Mouse (Mus musculus) MEL (cell line): ENCODE results near the gene Zfp949. TPM values are rescaled to one million over a fixed set of nuclear protein-coding genes. Genes with fewer than 3 reads are reported as not detected.
A peak's percentile ranks its signal among the peaks of the same experiment; 100 is the strongest.

Experiments
- DNase-seq: peaks from one replicate; pipeline ENCODE4 v3.0.0; 2011; ENCODE audit warnings: low read depth, low spot score
- H3K27ac ChIP-seq: 2 replicates; pipeline ENCODE4 v1.5.1; 2012; ENCODE audit warnings: low read depth, mild to moderate bottlenecking, control low read depth, low read length, moderate library complexity; ENCODE audit not compliant: control insufficient read depth
- H3K27me3 ChIP-seq, 2 experiments: fragments of 150-350 bp in 1 of 2; sonication (generic) in 1 of 2; 2 replicates each; pipeline ENCODE4 v1.6.1; 2012; ENCODE audit warnings: low read length in 2 of 2, mild to moderate bottlenecking in 2 of 2, improper control_type of control experiment in 1 of 2, moderate library complexity in 1 of 2; ENCODE audit not compliant: insufficient read depth in 2 of 2, control insufficient read depth in 1 of 2
- H3K36me3 ChIP-seq, 2 experiments: 2 replicates each; pipeline ENCODE4 v1.6.1; 2012 to 2014; ENCODE audit warnings: low read length in 2 of 2, improper control_type of control experiment in 1 of 2, inconsistent platforms in 1 of 2, mild to moderate bottlenecking in 1 of 2; ENCODE audit not compliant: insufficient read depth in 2 of 2, control insufficient read depth in 1 of 2
- H3K4me1 ChIP-seq, 2 experiments: fragments of 150-350 bp in 1 of 2; sonication (generic) in 1 of 2; 2 replicates each; pipeline ENCODE4 v1.6.1; 2012; ENCODE audit warnings: low read length in 2 of 2, improper control_type of control experiment in 1 of 2, mild to moderate bottlenecking in 1 of 2; ENCODE audit not compliant: insufficient read depth in 2 of 2, control insufficient read depth in 1 of 2
- H3K4me3 ChIP-seq, 2 experiments: fragments of 150-350 bp in 1 of 2; sonication (generic) in 1 of 2; 2 replicates each; pipeline ENCODE4 v1.5.1; 2012; ENCODE audit warnings: low read depth in 2 of 2, low read length in 2 of 2, mild to moderate bottlenecking in 2 of 2, moderate library complexity in 2 of 2, control low read depth in 1 of 2, improper control_type of control experiment in 1 of 2; ENCODE audit not compliant: control insufficient read depth in 1 of 2, insufficient read depth in 1 of 2
- H3K79me2 ChIP-seq: 2 replicates; pipeline ENCODE4 v1.6.1; 2012; ENCODE audit warnings: mild to moderate bottlenecking, low read length, moderate library complexity; ENCODE audit not compliant: control insufficient read depth, poor library complexity, insufficient read depth
- H3K9ac ChIP-seq: 2 replicates; pipeline ENCODE4 v1.6.1; 2012; ENCODE audit warnings: low read depth, mild to moderate bottlenecking, control low read depth, low read length, moderate library complexity; ENCODE audit not compliant: control insufficient read depth, poor library complexity, severe bottlenecking
- H3K9me3 ChIP-seq: fragments of 150-350 bp; sonication (generic); replicated peaks from 2 replicates; pipeline ENCODE4 v1.6.1; 2012; ENCODE audit warnings: mild to moderate bottlenecking, low read length, improper control_type of control experiment, moderate library complexity; ENCODE audit not compliant: insufficient read depth
- BHLHE40 ChIP-seq: IDR thresholded peaks from 2 replicates; pipeline ENCODE4 v1.6.1; 2012; ENCODE audit warnings: low read depth, mild to moderate bottlenecking, inconsistent platforms, low read length, improper control_type of control experiment, borderline replicate concordance
- CHD2 ChIP-seq: IDR thresholded peaks from 2 replicates; pipeline ENCODE4 v1.6.1; 2011; ENCODE audit warnings: low read length, improper control_type of control experiment
- CTCF ChIP-seq, 3 experiments: IDR thresholded peaks in 2 of 3; conservative IDR thresholded peaks in 1 of 3; 2 replicates each; pipeline ENCODE4 v1.5.1; 2011 to 2012; ENCODE audit warnings: low read length in 3 of 3, low read depth in 2 of 3, mild to moderate bottlenecking in 2 of 3, improper control_type of control experiment in 1 of 3, inconsistent platforms in 1 of 3, mixed read lengths in 1 of 3, moderate library complexity in 1 of 3; ENCODE audit not compliant: control insufficient read depth in 1 of 3, insufficient read depth in 1 of 3, poor library complexity in 1 of 3, severe bottlenecking in 1 of 3
- E2F4 ChIP-seq: IDR thresholded peaks from 2 replicates; pipeline ENCODE4 v1.6.1; 2011; ENCODE audit warnings: low read depth, low read length, improper control_type of control experiment, borderline replicate concordance
- ELF1 ChIP-seq: IDR thresholded peaks from 2 replicates; pipeline ENCODE4 v1.6.1; 2014; ENCODE audit warnings: low read depth, mild to moderate bottlenecking, inconsistent platforms, low read length, improper control_type of control experiment, moderate library complexity
- EP300 ChIP-seq, 2 experiments: IDR thresholded peaks; 2 replicates each; pipeline ENCODE4 v1.6.1; 2011; ENCODE audit warnings: improper control_type of control experiment in 2 of 2, low read length in 2 of 2, low read depth in 1 of 2, mild to moderate bottlenecking in 1 of 2
- ETS1 ChIP-seq: IDR thresholded peaks from 2 replicates; pipeline ENCODE4 v1.6.1; 2012; ENCODE audit warnings: low read depth, mild to moderate bottlenecking, inconsistent platforms, low read length, improper control_type of control experiment, moderate library complexity
- GATA1 ChIP-seq: IDR thresholded peaks from 2 replicates; pipeline ENCODE4 v1.6.1; 2011; ENCODE audit warnings: low read depth, low read length, improper control_type of control experiment
- JUND ChIP-seq: IDR thresholded peaks from 2 replicates; pipeline ENCODE4 v1.6.1; 2011; ENCODE audit warnings: low read depth, mild to moderate bottlenecking, improper control_type of control experiment, low read length
- KAT2A ChIP-seq: conservative IDR thresholded peaks from 2 replicates; pipeline ENCODE4 v1.6.1; 2012; ENCODE audit warnings: low read depth, low read length, improper control_type of control experiment, inconsistent platforms
- MAFK ChIP-seq: IDR thresholded peaks from 2 replicates; pipeline ENCODE4 v1.6.1; 2011; ENCODE audit warnings: low read depth, mild to moderate bottlenecking, low read length, improper control_type of control experiment, borderline replicate concordance
- MAX ChIP-seq: IDR thresholded peaks from 2 replicates; pipeline ENCODE4 v1.6.1; 2011; ENCODE audit warnings: low read length, improper control_type of control experiment
- MAZ ChIP-seq: IDR thresholded peaks from 2 replicates; pipeline ENCODE4 v1.6.1; 2012; ENCODE audit warnings: low read depth, mild to moderate bottlenecking, inconsistent platforms, low read length, improper control_type of control experiment
- MEF2A ChIP-seq: IDR thresholded peaks from 2 replicates; pipeline ENCODE4 v1.6.1; 2014; ENCODE audit warnings: low read depth, mild to moderate bottlenecking, inconsistent platforms, low read length, improper control_type of control experiment; ENCODE audit not compliant: poor library complexity, insufficient replicate concordance, severe bottlenecking; ENCODE audit errors: extremely low read depth
- MXI1 ChIP-seq: IDR thresholded peaks from 2 replicates; pipeline ENCODE4 v1.6.1; 2011; ENCODE audit warnings: mild to moderate bottlenecking, low read depth, low read length, improper control_type of control experiment
- MYC ChIP-seq: IDR thresholded peaks from 2 replicates; pipeline ENCODE4 v1.6.1; 2011; ENCODE audit warnings: low read depth, mild to moderate bottlenecking, low read length, improper control_type of control experiment, moderate library complexity
- NELFE ChIP-seq: IDR thresholded peaks from 2 replicates; pipeline ENCODE4 v1.6.1; 2011; ENCODE audit warnings: low read depth, low read length, improper control_type of control experiment
- POLR2A ChIP-seq, 2 experiments: IDR thresholded peaks; 2 replicates each; pipeline ENCODE4 v1.6.1; 2011 to 2012; ENCODE audit warnings: low read length in 2 of 2, mild to moderate bottlenecking in 2 of 2, control low read depth in 1 of 2, improper control_type of control experiment in 1 of 2, low read depth in 1 of 2, moderate library complexity in 1 of 2; ENCODE audit not compliant: control insufficient read depth in 1 of 2, insufficient read depth in 1 of 2, poor library complexity in 1 of 2
- RAD21 ChIP-seq: IDR thresholded peaks from 2 replicates; pipeline ENCODE4 v1.6.1; 2011; ENCODE audit warnings: mild to moderate bottlenecking, low read depth, low read length, improper control_type of control experiment
- RCOR1 ChIP-seq: IDR thresholded peaks from 2 replicates; pipeline ENCODE4 v1.6.1; 2012; ENCODE audit warnings: low read depth, mild to moderate bottlenecking, inconsistent platforms, low read length, improper control_type of control experiment
- SIN3A ChIP-seq: IDR thresholded peaks from 2 replicates; pipeline ENCODE4 v1.6.1; 2012; ENCODE audit warnings: low read length, improper control_type of control experiment, inconsistent platforms
- SMC3 ChIP-seq: IDR thresholded peaks from 2 replicates; pipeline ENCODE4 v1.6.1; 2011; ENCODE audit warnings: low read depth, low read length, improper control_type of control experiment
- TBP ChIP-seq: IDR thresholded peaks from 2 replicates; pipeline ENCODE4 v1.8.0; 2011; ENCODE audit warnings: low read depth, low read length, improper control_type of control experiment
- TCF12 ChIP-seq: IDR thresholded peaks from 2 replicates; pipeline ENCODE4 v1.6.1; 2014; ENCODE audit warnings: low read depth, mild to moderate bottlenecking, inconsistent platforms, low read length, improper control_type of control experiment, moderate library complexity
- USF1 ChIP-seq: IDR thresholded peaks from 2 replicates; pipeline ENCODE4 v1.6.1; 2014; ENCODE audit warnings: low read depth, mild to moderate bottlenecking, inconsistent platforms, low read length, improper control_type of control experiment, moderate library complexity
- USF2 ChIP-seq, 2 experiments: IDR thresholded peaks; 2 replicates each; pipeline ENCODE4 v1.6.1; 2011 to 2012; ENCODE audit warnings: improper control_type of control experiment in 2 of 2, low read length in 2 of 2, borderline replicate concordance in 1 of 2, inconsistent platforms in 1 of 2, low read depth in 1 of 2, mild to moderate bottlenecking in 1 of 2; ENCODE audit not compliant: insufficient read depth in 1 of 2
- ZKSCAN1 ChIP-seq: IDR thresholded peaks from 2 replicates; pipeline ENCODE4 v1.6.1; 2012; ENCODE audit warnings: low read depth, mild to moderate bottlenecking, inconsistent platforms, low read length, improper control_type of control experiment, moderate library complexity
- ZNF384 ChIP-seq: IDR thresholded peaks from 2 replicates; pipeline ENCODE4 v1.6.1; 2012; ENCODE audit warnings: low read depth, mild to moderate bottlenecking, inconsistent platforms, low read length, improper control_type of control experiment
- polyA plus RNA-seq, 2 experiments: library from polyadenylated mRNA; stranded (reverse) in 1 of 2; unstranded in 1 of 2; fragments of >175 nt in 1 of 2; fragments of >200 nt in 1 of 2; gene quantifications; 2 replicates each; pipeline versions ENCODE4 v1.2.1 to v1.2.4; 2012; ENCODE audit warnings: low replicate concordance in 2 of 2, low read depth in 1 of 2; ENCODE audit not compliant: insufficient read length in 2 of 2, insufficient read depth in 1 of 2, missing spikeins in 1 of 2
- total RNA-seq: library from RNA; depleted of rRNA; stranded (reverse); fragments of 300-350 nt; gene quantifications from 2 replicates; pipeline ENCODE4 v1.2.3, GENCODE M21; 2012

Gene Zfp949
- total and polyA plus RNA-seq, 3 experiments = 4.5 to 4.6 TPM; not detected in 1

DNA sequence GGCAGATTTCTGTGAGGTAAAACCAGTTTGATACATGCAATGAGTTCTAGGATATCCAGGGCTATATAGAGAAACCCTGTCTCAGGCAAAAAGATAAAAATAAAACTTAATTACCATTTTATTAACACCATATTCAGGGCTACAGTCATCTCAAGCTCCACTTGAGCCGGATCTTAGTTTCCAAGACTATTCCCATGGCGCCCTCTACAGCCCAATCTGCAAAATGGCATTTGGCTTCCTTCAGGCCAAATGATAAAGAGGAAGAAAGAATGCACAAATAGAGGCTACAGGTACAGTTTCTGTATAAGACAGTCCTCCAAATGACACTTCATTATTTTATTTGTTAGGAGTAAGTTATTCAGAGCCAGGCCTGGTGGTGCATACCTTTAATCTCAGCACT is 1.7 kb upstream of the Zfp949 start (continued):
- no peak for TF ChIP-seq MAFK

DNA sequence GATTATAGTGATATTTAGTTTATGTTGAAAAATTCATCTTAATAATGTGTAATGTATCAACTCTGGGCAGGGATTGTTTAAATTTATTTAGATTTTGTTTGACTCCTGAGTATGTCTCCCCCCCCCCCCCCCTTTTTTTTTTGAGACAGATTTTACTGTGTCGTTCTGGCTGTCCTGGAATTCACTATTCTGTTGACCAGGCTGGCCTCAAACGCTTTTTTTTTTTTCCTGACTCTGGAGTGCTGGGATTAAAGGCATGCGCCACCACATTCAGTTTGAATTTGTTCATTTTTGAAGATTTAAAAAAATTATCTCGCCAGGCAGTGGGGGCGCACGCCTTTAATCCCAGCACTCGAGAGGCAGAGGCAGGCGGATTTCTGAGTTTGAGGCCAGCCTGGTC is 1.2 kb upstream of the Zfp949 start:
- Histone ChIP-seq H3K4me1 (peaks cover 0 to 3% of the 10 kb centered on the region in 2 experiments; a peak in 1 of 4 replicates), H3K27ac (no peak overlapping the region), H3K79me2 (peaks cover 6% of the 10 kb centered on the region), H3K9ac (peak overlapping the region; percentile 51; the same call in 1 of the 2 replicates), H3K36me3 (peaks cover 0 to 7% of the 10 kb centered on the region in 2 experiments; a peak in 1 of 4 replicates), H3K9me3 (no peaks in the 10 kb centered on the region), H3K27me3 (no peaks in the 10 kb centered on the region), H3K4me3 (peak overlapping the region; percentile 57 to 93)
- TF ChIP-seq EP300 (IDR thresholded peaks at IDR 0.05; ENCODE audit: low read depth in 1 of 2, low read length in 2 of 2) (no peak), GATA1 (0 out of 2 replicates have a peak, but pooled peaks have one; percentile 4), ZNF384 (peak; percentile 41; the same call in 1 of the 2 replicates), TBP (no peak), SIN3A (no peak), CTCF (IDR thresholded peaks at IDR 0.05 in 2 of 3, conservative IDR thresholded peaks at IDR 0.05 in 1 of 3; ENCODE audit: control insufficient read depth in 1 of 3, insufficient read depth in 1 of 3, low read depth in 2 of 3, low read length in 3 of 3, poor library complexity in 1 of 3, severe bottlenecking in 1 of 3) (peak in 1 of 3 experiments; percentile 12; a peak in 1 of 6 replicates)
- no peak for DNase-seq

DNA sequence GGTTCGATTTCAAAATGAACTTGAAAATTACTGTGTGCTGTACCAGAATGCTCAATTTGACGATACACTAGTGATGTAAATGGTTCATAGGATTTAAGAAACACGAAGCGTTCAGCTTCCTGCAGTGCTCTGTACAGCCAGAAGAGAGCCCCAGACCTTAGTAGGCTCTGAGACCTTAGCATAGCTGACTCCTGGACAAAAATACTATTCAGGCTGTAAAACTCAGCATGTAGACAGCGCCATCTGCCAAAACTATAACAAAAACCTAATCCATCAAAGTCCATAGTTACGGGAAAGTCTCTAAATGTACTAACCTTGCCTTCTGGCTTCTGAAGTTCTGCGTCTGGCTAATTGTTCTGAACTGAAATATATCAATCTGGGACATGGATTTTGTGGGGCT is 550 bp upstream of the Zfp949 start:
- peaks cover 0 to 7% of the 10 kb centered on the region in 2 experiments; a peak in 1 of 4 replicates for H3K36me3 ChIP-seq
- H3K4me3 ChIP-seq = peak overlapping the region; percentile 72 to 93
- H3K27me3 ChIP-seq = no peaks in the 10 kb centered on the region
- H3K79me2 ChIP-seq = peaks cover 6% of the 10 kb centered on the region
- H3K9ac ChIP-seq = peak overlapping the region; percentile 65
- H3K9me3 ChIP-seq = no peaks in the 10 kb centered on the region
- peak; percentile 93 for DNase-seq
- H3K4me1 ChIP-seq = peaks cover 0 to 3% of the 10 kb centered on the region in 2 experiments; a peak in 1 of 4 replicates
- H3K27ac ChIP-seq = peak overlapping the region; percentile 67
- TF ChIP-seq EP300 (IDR thresholded peaks at IDR 0.05; ENCODE audit: low read depth in 1 of 2, low read length in 2 of 2) (no peak), MEF2A (no peak), MAZ (no peak), POLR2A (IDR thresholded peaks at IDR 0.05; ENCODE audit: control insufficient read depth in 1 of 2, insufficient read depth in 1 of 2, low read depth in 1 of 2, low read length in 2 of 2, poor library complexity in 1 of 2) (no peak), MAX (no peak), ELF1 (no peak), CTCF (IDR thresholded peaks at IDR 0.05 in 2 of 3, conservative IDR thresholded peaks at IDR 0.05 in 1 of 3; ENCODE audit: control insufficient read depth in 1 of 3, insufficient read depth in 1 of 3, low read depth in 2 of 3, low read length in 3 of 3, poor library complexity in 1 of 3, severe bottlenecking in 1 of 3) (peak; percentile 40 to 89 (median 55)), MXI1 (no peak; the same call in 1 of the 2 replicates), USF1 (no peak), ZKSCAN1 (no peak), ETS1 (no peak), NELFE (no peak), SIN3A (no peak; the same call in 1 of the 2 replicates), RAD21 (peak; percentile 77), SMC3 (peak; percentile 91), GATA1 (no peak), CHD2 (no peak), TCF12 (no peak), RCOR1 (no peak), MYC (no peak), KAT2A (no peak), BHLHE40 (no peak), JUND (no peak), ZNF384 (peak; percentile 40; the same call in 1 of the 2 replicates), USF2 (IDR thresholded peaks at IDR 0.05; ENCODE audit: borderline replicate concordance in 1 of 2, insufficient read depth in 1 of 2, low read depth in 1 of 2, low read length in 2 of 2) (no peak), E2F4 (no peak)
